Mouse (Mus musculus) liver, embryonic 14.5 days (tissue): ENCODE data around the gene Gnai3. TPM values are rescaled to one million over a fixed set of nuclear protein-coding genes. Genes with fewer than 3 reads are reported as not detected.

Experiments
- ATAC-seq: fragments of 200-750 bp; cut with Nextera tagmentation; 2 replicates; pipeline ENCODE4 v1.8.0; 2017; ENCODE audit warnings: moderate number of reproducible peaks, mild to moderate bottlenecking, moderate library complexity; ENCODE audit not compliant: insufficient read depth
- DNase-seq, 3 experiments: peaks; one replicate each; pipeline ENCODE4 v3.0.0-alpha.2; 2012 to 2013; ENCODE audit warnings: low read depth in 3 of 3, low spot score in 3 of 3
- H3K27ac ChIP-seq: fragments of 300-500 bp; sonication (generic); 2 replicates; pipeline ENCODE4 v1.5.1; 2014; ENCODE audit warnings: moderate library complexity, mild to moderate bottlenecking, control low read depth, inconsistent platforms
- H3K27me3 ChIP-seq: fragments of 300-500 bp; sonication (generic); 2 replicates; pipeline ENCODE4 v1.6.1; 2014; ENCODE audit warnings: mild to moderate bottlenecking, low read length, moderate library complexity; ENCODE audit not compliant: control insufficient read depth, insufficient read depth
- H3K36me3 ChIP-seq: fragments of 300-500 bp; sonication (generic); replicated peaks from 2 replicates; pipeline ENCODE4 v1.6.1; 2014; ENCODE audit warnings: low read depth; ENCODE audit not compliant: control insufficient read depth, insufficient read depth
- H3K4me1 ChIP-seq, 2 experiments: fragments of 200-500 bp in 1 of 2; fragments of 300-500 bp in 1 of 2; sonication (generic) in 1 of 2; replicated peaks; 2 replicates each; pipeline ENCODE4 v1.6.1; 2012 to 2014; ENCODE audit warnings: antibody characterized with exemption in 1 of 2, inconsistent platforms in 1 of 2, low read length in 1 of 2; ENCODE audit not compliant: control insufficient read depth in 2 of 2, insufficient read depth in 2 of 2
- H3K4me2 ChIP-seq: fragments of 300-500 bp; sonication (generic); 2 replicates; pipeline ENCODE4 v1.6.1; 2014; ENCODE audit warnings: low read depth, mild to moderate bottlenecking, control low read depth, moderate library complexity
- H3K4me3 ChIP-seq, 2 experiments: fragments of 200-500 bp in 1 of 2; fragments of 300-500 bp in 1 of 2; sonication (generic) in 1 of 2; 2 replicates each; pipeline ENCODE4 v1.5.1; 2012 to 2014; ENCODE audit warnings: low read depth in 2 of 2, low read length in 2 of 2, mild to moderate bottlenecking in 2 of 2, control low read depth in 1 of 2, inconsistent platforms in 1 of 2, moderate library complexity in 1 of 2; ENCODE audit not compliant: insufficient read depth in 1 of 2
- H3K9ac ChIP-seq: fragments of 300-500 bp; sonication (generic); replicated peaks from 2 replicates; pipeline ENCODE4 v1.6.1; 2014; ENCODE audit warnings: mild to moderate bottlenecking, control low read depth, moderate library complexity
- H3K9me3 ChIP-seq: fragments of 300-500 bp; sonication (generic); 2 replicates; pipeline ENCODE4 v1.6.1; 2016; ENCODE audit warnings: low read length, mixed read lengths; ENCODE audit not compliant: control insufficient read depth
- CTCF ChIP-seq: IDR thresholded peaks from 2 replicates; pipeline ENCODE4 v1.5.1; 2016; ENCODE audit warnings: antibody characterized with exemption, low read depth, control low read depth
- EP300 ChIP-seq: IDR thresholded peaks from 2 replicates; pipeline ENCODE4 v1.6.1; 2016; ENCODE audit warnings: antibody characterized with exemption, low read depth
- WGBS: fragments of 180-500 bp; shearing (Covaris S2); extraction: QIAGEN DNeasy Blood & Tissue Kit; methylation state at CpG from one replicate; pipeline ENCODE4 v1.1.7; 2014; ENCODE audit not compliant: insufficient replicate concordance; 5-methylcytosine and 5-hydroxymethylcytosine counted together
- polyA plus RNA-seq, 2 experiments: library from polyadenylated mRNA; depleted of rRNA in 1 of 2; stranded (reverse) in 1 of 2; unstranded in 1 of 2; fragments of >200 nt; fragmentation: Nextera tagmentation in 1 of 2; extraction: Ambion mirVana in 1 of 2; gene quantifications; 2 replicates each; pipeline versions ENCODE4 v1.2.1 to v1.2.3; 2012 to 2014

The Gnai3 gene
- polyA plus RNA-seq, 2 experiments: 28.7 to 58.0 TPM

GRCm38 (mm10) chr3:108188716-108189490, 43.0 kb upstream of the Gnai3 start:
- H3K9ac ChIP-seq: no peak overlapping the region
- H3K4me2 ChIP-seq: no peak overlapping the region
- no peak for DNase-seq
- H3K36me3 ChIP-seq: no peaks in the 10 kb centered on the region
- H3K9me3 ChIP-seq: no peaks in the 10 kb centered on the region
- TF ChIP-seq CTCF: no peak
- TF ChIP-seq EP300: no peak
- peaks cover 34% of the 10 kb centered on the region for H3K27me3 ChIP-seq
- no peak overlapping the region for H3K27ac ChIP-seq
- H3K4me1 ChIP-seq: peaks cover 0 to 2% of the 10 kb centered on the region in 2 experiments; a peak in 2 of 4 replicates
- H3K4me3 ChIP-seq: no peak overlapping the region
- WGBS: 61% methylated on average over 9 of the region's 9 CpGs
- no peak for ATAC-seq

- Histone ChIP-seq H3K27ac (no peak overlapping the region), H3K36me3 (no peaks in the 10 kb centered on the region), H3K4me2 (no peak overlapping the region), H3K4me3 (no peak overlapping the region), H3K27me3 (peaks cover 34% of the 10 kb centered on the region), H3K9ac (no peak overlapping the region), H3K4me1 (peaks cover 0 to 2% of the 10 kb centered on the region in 2 experiments; a peak in 1 of 4 replicates), H3K9me3 (no peaks in the 10 kb centered on the region)
- WGBS: 43% methylated on average over 20 of the region's 20 CpGs
- TF ChIP-seq CTCF: no peak
- TF ChIP-seq EP300: no peak
- DNase-seq (no peak), ATAC-seq (no peak)
These were observed 41.3 kb upstream of the Gnai3 start for GRCm38 (mm10) chr3:108187111-108187795.

GRCm38 (mm10) chr3:108186098-108187047, 40.4 kb upstream of the Gnai3 start, which contains the start of gene Amigo1:
Amigo1 (plus strand) TSS chr3:108186335.
- Histone ChIP-seq H3K4me3 (peak within 1 kb of the TSS; percentile 58 to 70), H3K27me3 (peaks cover 34% of the 10 kb centered on the region), H3K9ac (peak within 1 kb of the TSS; percentile 20; the same call in 1 of the 2 replicates), H3K36me3 (no peaks in the 10 kb centered on the region), H3K4me2 (peak within 1 kb of the TSS; percentile 84), H3K27ac (no peak within 1 kb of the TSS), H3K9me3 (no peaks in the 10 kb centered on the region), H3K4me1 (peaks cover 0 to 2% of the 10 kb centered on the region in 2 experiments; a peak in 1 of 4 replicates)
- no peak for TF ChIP-seq CTCF
- no peak for TF ChIP-seq EP300
- 2% methylated on average over 89 of the region's 100 CpGs for WGBS
- ATAC-seq (peak; percentile 55), DNase-seq (no peak)

- Histone ChIP-seq H3K27me3 (peaks cover 34% of the 10 kb centered on the region), H3K4me1 (peaks cover 0 to 2% of the 10 kb centered on the region in 2 experiments; a peak in 1 of 4 replicates), H3K4me2 (peak overlapping the region; percentile 84), H3K4me3 (peak overlapping the region; percentile 58 to 70), H3K36me3 (no peaks in the 10 kb centered on the region), H3K9ac (no peak overlapping the region), H3K27ac (no peak overlapping the region), H3K9me3 (no peaks in the 10 kb centered on the region)
- ATAC-seq (no peak), DNase-seq (no peak)
- TF ChIP-seq CTCF (no peak), EP300 (no peak)
- WGBS: 4% methylated on average over 16 of the region's 16 CpGs
These were observed 39.6 kb upstream of the Gnai3 start for GRCm38 (mm10) chr3:108185460-108186097.
